Mouse (Mus musculus): ENCODE results near the gene Tac2.
"Not testable (repeated sequence)": the region's sequence is repeated elsewhere in the genome, so short reads cannot be mapped to it uniquely, and the experiment has no call there.

Tac2 gene

GRCm38 (mm10) chr10:127755770-127756468 lies 31.6 kb downstream of the Tac2 start:
- peak; percentile 12 for DNase-seq (ENCODE audit: low read depth, low spot score)

DNA sequence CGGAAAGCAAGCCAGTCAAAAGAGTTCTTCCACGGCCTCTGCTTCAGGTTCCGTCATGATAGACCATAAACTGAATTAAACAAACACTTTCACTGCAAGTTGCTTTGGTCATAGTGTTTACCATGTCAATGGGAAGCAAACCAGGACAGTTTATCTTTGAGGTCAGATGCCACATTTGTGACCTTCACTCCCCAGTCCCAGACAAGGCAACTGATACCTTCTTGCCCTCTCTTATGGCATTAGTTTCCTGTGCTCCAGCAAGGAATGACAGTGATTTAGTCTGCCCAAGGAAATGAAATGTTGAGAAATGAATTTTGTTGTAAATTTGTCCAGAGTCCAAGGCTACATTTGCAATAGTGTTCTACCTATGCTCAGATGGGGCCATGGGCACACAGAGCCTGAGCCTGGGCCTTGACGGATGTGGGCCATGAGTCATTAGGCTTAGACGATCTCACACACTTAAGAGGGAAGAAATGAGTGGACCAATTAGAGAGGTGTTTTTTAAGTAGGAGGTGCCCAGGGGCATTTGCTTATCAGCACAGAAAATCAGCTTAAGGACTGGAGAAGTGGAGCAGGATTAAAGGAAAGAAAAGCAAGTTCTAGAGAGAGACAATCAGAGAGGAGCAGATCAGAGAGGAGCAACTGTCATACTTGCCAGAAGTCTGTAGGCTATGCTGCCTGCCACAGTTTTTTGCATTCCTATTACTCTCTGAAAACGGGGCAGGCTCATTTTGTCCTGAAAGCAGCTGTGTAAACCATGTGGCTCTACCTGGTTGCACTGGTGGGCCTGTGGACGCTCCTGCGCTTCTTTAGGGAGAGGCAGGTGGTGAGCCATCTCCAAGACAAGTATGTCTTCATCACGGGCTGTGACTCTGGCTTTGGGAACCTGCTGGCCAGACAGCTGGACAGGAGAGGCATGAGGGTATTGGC lies 35.2 kb downstream of the Tac2 start, which contains the start of the genes Rdh1 and Rdh16f1:
TSS of gene Rdh1 (plus strand) at position 541 of the 930 bp plus-strand sequence.
TSS of gene Rdh16f1 (plus strand) at position 607 of the 930 bp plus-strand sequence.
- DNase-seq (ENCODE audit: low read depth, low spot score): no peak

DNA sequence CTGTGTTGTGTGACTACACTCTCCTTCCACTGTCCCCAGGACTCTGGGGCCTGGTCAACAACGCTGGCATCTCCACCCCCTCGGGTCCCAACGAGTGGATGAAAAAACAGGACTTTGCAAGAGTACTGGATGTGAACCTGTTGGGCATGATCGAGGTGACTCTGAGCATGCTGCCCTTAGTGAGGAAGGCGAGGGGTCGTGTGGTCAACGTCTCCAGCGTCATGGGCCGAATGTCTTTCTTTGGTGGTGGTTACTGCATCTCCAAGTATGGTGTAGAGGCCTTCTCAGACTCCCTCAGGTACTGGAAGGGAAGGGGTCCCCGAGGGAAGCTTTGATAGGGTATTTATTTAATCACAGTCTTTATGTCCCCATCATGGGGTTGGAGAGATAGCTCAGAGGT lies 38.6 kb downstream of the Tac2 start:
- DNase-seq (ENCODE audit: low read depth, low spot score): not testable (repeated sequence)

DNA sequence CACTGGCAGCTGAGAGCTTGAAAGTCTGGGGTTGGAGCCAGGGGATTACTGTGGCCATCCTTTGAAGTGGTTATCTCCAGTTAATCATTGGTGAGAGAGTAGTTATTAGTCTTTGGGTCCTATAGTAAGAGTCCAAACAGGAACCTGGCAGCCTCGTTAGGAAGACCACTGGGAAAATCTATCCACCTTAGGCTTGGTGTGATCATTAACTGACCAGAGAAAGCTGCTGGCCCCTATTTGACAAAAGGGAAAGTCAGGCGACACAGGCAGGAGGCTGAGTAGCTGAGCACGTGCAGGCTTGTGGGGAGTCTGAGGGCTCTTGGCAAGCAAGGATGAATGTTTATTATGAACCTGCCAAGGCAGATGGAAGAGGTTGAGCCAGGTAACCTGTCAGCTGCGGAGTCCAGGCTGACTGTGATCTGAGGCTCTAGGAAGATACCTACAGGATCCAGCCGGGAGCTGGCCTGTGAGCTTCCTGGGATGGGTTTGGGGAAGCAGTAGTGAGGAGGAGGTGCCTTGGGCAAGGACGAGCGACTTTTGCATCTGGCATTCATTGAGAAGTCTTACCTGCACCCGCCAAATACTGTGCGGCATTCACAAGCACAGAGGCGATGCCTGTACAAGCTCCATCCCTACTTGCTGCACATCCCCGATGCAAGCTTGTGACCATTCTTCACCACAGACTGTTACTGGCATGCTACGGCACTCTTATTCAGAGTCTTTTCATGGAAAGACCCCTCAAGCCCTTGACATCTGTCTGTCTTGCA lies 39.8 kb downstream of the Tac2 start:
- peak; percentile 12 for DNase-seq (ENCODE audit: low read depth, low spot score)

- DNase-seq (ENCODE audit: low read depth, low spot score): no peak
Measured at GRCm38 (mm10) chr10:127766564-127766963, 42.3 kb downstream of the Tac2 start.

- no peak for DNase-seq (ENCODE audit: low read depth, low spot score)
Measured at GRCm38 (mm10) chr10:127776011-127776410, 51.7 kb downstream of the Tac2 start, which contains the start of gene Rdh9. TSS of gene Rdh9 (plus strand) at chr10:127776386.

Data from ZHBTc4 (cell line).